Mouse (Mus musculus): ENCODE results near the gene Ess2.

- TF ChIP-seq USF2 (conservative IDR thresholded peaks at IDR 0.05; ENCODE audit: low read depth, low read length) (no peak), SIN3A (IDR thresholded peaks at IDR 0.05; ENCODE audit: low read length) (no peak), HCFC1 (IDR thresholded peaks at IDR 0.05; ENCODE audit: low read depth, low read length) (no peak), ELF1 (IDR thresholded peaks at IDR 0.05; ENCODE audit: low read depth, low read length) (no peak), IRF4 (IDR thresholded peaks at IDR 0.05; ENCODE audit: low read depth, low read length) (no peak), POLR2A (IDR thresholded peaks at IDR 0.05; ENCODE audit: low read depth, low read length) (no peak)
These were observed 28.2 kb upstream of the Ess2 start for GRCm38 (mm10) chr16:17939255-17939751.

Data from CH12.LX (cell line).